In the genomic region with DNA sequence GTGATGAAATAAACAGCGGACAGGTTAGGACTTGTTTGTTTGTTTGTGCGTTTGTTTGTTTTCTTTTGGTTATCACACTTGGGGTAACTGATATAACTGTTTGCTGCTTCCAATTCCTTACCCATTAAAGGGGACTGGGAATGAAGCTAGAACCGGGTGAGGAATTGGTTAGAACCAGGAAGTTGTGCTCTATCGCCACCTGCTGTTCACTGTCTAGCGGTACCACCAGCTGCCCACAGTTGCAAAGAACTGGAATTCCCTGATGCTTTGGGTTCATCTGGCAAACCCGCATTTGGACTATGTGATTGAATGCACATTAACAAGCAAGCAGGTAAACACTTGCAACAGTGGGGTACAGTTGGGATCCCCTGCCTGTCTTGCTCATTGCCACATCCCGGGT, we compare ENCODE assay signal across 1 mouse cellular context.
TF ChIP-seq lines count a peak whose summit lies in the region.

No protein-coding gene starts in this region.

TF ChIP-seq in MEL, 35 proteins besides CTCF, POLR2A, EP300 and RAD21 (continued from another document):
- TF ChIP-seq ZMIZ1 (IDR thresholded peaks at IDR 0.05; ENCODE audit: low read depth, low read length) (no peak), MYB (IDR thresholded peaks at IDR 0.05; ENCODE audit: low read depth, low read length) (no peak), ZNF384 (IDR thresholded peaks at IDR 0.05; ENCODE audit: low read depth, low read length) (no peak), MAZ (IDR thresholded peaks at IDR 0.05; ENCODE audit: low read depth, low read length) (no peak)
